Mouse (Mus musculus) embryonic fibroblast, embryonic 13.5 days (primary cell): Measurements from ENCODE around the gene Krt19. TPM values are rescaled to one million over a fixed set of nuclear protein-coding genes. Genes with fewer than 3 reads are reported as not detected.

Source experiments
- H3K27ac ChIP-seq: 2 replicates; pipeline ENCODE4 v1.5.1; 2012; ENCODE audit warnings: low read length, control low read depth, inconsistent platforms; ENCODE audit not compliant: insufficient read depth
- H3K4me1 ChIP-seq: 2 replicates; pipeline ENCODE4 v1.6.1; 2011; ENCODE audit warnings: low read length; ENCODE audit not compliant: control insufficient read depth, insufficient read depth
- H3K4me3 ChIP-seq: 2 replicates; pipeline ENCODE4 v1.5.1; 2011; ENCODE audit warnings: mild to moderate bottlenecking, control low read depth, low read length; ENCODE audit not compliant: insufficient read depth
- CTCF ChIP-seq: IDR thresholded peaks from 2 replicates; pipeline ENCODE4 v1.5.1; 2011; ENCODE audit warnings: mild to moderate bottlenecking, control low read depth, low read length, moderate library complexity, borderline replicate concordance; ENCODE audit not compliant: insufficient read depth
- POLR2A ChIP-seq: IDR thresholded peaks from 2 replicates; pipeline ENCODE4 v1.6.1; 2011; ENCODE audit warnings: low read depth, mild to moderate bottlenecking, control low read depth, low read length, moderate library complexity
- polyA plus RNA-seq: library from polyadenylated mRNA; stranded (reverse); fragments of >200 nt; gene quantifications from 2 replicates; pipeline ENCODE4 v1.2.4, GENCODE M21; 2011; ENCODE audit warnings: low read depth; ENCODE audit not compliant: missing spikeins, insufficient read length

Krt19 gene
- 4.7 and 10.8 TPM in 2 replicates for polyA plus RNA-seq

DNA sequence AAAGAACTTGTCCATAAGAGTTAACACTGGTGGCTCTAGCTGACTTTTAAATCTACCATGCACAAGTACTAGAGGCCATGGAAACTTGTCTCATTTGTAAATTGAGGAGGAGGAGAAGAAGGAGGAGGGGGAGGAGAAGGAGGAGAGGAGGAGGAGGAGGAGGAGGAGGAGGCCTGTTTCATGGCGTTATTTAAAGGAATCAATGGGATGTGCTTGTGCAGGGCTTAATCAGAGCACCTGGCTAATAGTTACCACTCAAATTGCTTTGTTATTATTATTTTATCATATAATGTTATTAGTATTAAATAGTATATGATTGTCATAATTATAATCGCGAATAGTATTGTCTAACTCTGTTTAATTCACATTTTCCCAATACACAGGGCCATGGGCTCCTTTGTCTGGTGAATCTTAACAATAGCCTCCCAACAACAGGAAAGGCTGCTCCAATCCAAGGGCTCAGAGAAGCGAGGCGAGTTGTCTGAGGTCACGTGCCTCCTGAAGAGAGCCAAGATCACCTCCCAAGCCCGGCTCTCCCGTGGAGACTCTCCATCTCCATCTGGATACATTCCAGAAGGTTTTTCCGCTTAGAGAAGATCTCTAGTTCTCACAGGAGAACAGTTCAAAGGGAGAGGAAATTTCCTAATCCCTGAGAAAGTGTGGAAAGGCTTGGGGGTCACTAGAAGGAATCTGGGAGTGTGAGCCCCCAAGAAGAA, at the start of gene Krt19:
TSS of gene Krt19 (minus strand) at position 51 of the 716 bp plus-strand sequence.
- H3K27ac ChIP-seq, result peak within 1 kb of the TSS; percentile 90
- H3K4me1 ChIP-seq, result peaks cover 7% of the 10 kb centered on the region
- TF ChIP-seq CTCF (no peak), POLR2A (no peak)
- H3K4me3 ChIP-seq, result no peak within 1 kb of the TSS

DNA sequence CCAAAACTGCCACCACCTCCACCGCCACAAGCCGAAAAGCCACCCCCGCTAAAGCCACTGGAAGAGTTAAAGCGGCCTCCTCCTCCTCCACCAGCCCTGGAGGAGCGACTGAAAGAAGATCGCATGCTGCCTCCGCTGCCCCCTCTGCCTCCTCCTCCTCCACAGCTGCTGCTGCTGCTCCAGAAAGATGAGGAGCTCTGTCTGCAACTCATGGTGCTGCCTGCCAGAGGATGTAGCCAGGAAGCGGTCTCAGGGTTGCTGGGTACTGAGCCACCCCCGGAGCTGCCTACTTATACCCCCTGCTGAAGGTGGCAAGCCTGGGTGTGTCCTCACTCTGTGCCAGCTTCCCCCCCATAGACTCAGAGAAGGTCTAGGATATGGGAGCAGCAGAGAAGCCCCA, 44.5 kb upstream of the Krt19 start, which contains the start of gene Krt9:
TSS of gene Krt9 (minus strand) at position 255 of the 400 bp plus-strand sequence.
- no peak for TF ChIP-seq CTCF
- no peak for TF ChIP-seq POLR2A
- no peaks in the 10 kb centered on the region for H3K4me1 ChIP-seq
- H3K4me3 ChIP-seq, result no peak within 1 kb of the TSS
- H3K27ac ChIP-seq, result no peak within 1 kb of the TSS

DNA sequence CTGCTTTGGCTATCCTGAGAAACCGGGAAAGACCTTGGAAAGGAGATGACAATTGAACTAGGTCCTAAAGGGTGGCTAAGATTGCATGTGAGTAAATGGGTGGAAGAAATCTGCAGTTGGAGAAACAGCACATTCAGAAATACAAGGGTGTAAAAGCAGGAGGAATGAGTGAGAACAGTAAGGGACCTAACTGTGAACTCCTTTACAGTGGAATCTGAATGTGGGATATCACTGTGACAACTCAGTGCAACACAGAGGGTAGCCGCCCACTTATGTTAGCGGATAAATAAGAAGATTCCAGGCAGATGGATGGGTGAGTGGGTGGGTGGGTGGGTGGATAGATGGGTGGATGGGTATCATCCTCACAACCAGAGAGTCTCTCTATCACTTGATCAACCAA, 43.4 kb upstream of the Krt19 start:
- Histone ChIP-seq H3K4me3 (no peak overlapping the region), H3K27ac (no peak overlapping the region), H3K4me1 (no peaks in the 10 kb centered on the region)
- TF ChIP-seq POLR2A, result no peak
- no peak for TF ChIP-seq CTCF

- Histone ChIP-seq H3K27ac (no peak overlapping the region), H3K4me1 (no peaks in the 10 kb centered on the region), H3K4me3 (no peak overlapping the region)
- no peak for TF ChIP-seq CTCF
- TF ChIP-seq POLR2A, result no peak
Measured at GRCm38 (mm10) chr11:100186736-100187135, 38.3 kb upstream of the Krt19 start.

GRCm38 (mm10) chr11:100181725-100182124, 33.3 kb upstream of the Krt19 start:
- TF ChIP-seq CTCF (no peak), POLR2A (no peak)
- Histone ChIP-seq H3K27ac (no peak overlapping the region), H3K4me3 (no peak overlapping the region), H3K4me1 (no peaks in the 10 kb centered on the region)

GRCm38 (mm10) chr11:100179260-100179659, 30.8 kb upstream of the Krt19 start:
- H3K27ac ChIP-seq, result no peak overlapping the region
- no peaks in the 10 kb centered on the region for H3K4me1 ChIP-seq
- TF ChIP-seq POLR2A, result no peak
- no peak for TF ChIP-seq CTCF
- H3K4me3 ChIP-seq, result no peak overlapping the region

DNA sequence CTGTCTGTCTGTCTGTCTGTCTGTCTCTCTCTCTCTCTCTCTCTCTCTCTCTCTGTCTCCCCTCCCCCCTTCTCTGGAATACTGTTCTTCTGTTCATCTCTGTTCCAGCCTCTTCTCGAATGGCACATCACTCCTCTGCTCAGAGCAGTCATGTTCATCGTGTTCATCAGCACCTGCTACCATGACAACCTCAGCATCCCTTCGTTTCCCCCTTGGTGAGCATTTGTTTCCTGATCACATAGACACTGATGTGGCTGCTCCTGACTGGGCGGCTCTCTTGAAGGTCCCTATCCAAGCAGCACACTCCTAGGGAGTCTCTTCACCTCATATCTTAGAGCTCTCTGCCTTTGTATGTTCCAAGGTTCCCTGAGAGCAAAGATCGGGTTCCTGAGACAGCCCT, 29.8 kb upstream of the Krt19 start:
- H3K4me1 ChIP-seq, result no peaks in the 10 kb centered on the region
- TF ChIP-seq CTCF (no peak), POLR2A (no peak)

GRCm38 (mm10) chr11:100176791-100177190, 28.3 kb upstream of the Krt19 start:
- H3K4me3 ChIP-seq, result no peak overlapping the region

More for the DNA sequence above, 29.8 kb upstream of the Krt19 start:
- H3K27ac ChIP-seq, result no peak overlapping the region
- H3K4me3 ChIP-seq, result no peak overlapping the region

GRCm38 (mm10) chr11:100168765-100169762, 20.6 kb upstream of the Krt19 start:
- TF ChIP-seq POLR2A (no peak), CTCF (peak; percentile 92)
- no peak overlapping the region for H3K27ac ChIP-seq
- H3K4me1 ChIP-seq, result no peaks in the 10 kb centered on the region
- no peak overlapping the region for H3K4me3 ChIP-seq

More at GRCm38 (mm10) chr11:100176791-100177190, 28.3 kb upstream of the Krt19 start:
- no peak for TF ChIP-seq POLR2A
- TF ChIP-seq CTCF, result no peak
- Histone ChIP-seq H3K4me1 (no peaks in the 10 kb centered on the region), H3K27ac (no peak overlapping the region)

DNA sequence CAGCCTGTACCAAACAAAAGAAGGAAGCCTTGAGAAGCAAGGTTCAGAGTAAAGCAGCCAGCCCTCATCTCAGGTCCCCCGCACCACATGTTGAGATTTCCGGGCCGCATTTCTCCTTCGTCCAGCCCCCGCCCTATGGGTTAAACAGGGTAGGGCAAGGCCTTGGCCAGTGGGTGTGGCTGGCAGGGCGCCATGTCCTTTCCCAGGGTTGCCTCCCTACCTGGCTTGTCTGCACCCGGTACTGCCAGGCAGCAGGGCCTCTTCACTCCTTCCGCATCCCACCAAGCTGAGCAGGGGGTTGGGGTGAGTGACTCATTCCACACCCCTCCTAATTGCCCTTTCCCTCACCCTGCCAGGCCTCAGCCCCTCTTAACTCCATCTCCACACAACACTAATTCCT, 19.6 kb upstream of the Krt19 start:
- Histone ChIP-seq H3K27ac (no peak overlapping the region), H3K4me1 (no peaks in the 10 kb centered on the region), H3K4me3 (no peak overlapping the region)
- TF ChIP-seq CTCF (no peak), POLR2A (no peak)
